In genomic region chr9:44268027-44268360, GRCm38 (mm10) we compare ENCODE assay signal across 8 mouse cellular contexts. TPM values are rescaled to one million over a fixed set of nuclear protein-coding genes. Genes with fewer than 3 reads are reported as not detected.
DNase-seq lines count a peak whose midpoint lies in the region; ATAC-seq lines count a peak whose summit lies in the region.

No protein-coding gene starts in this region.

- peak overlapping the region; percentile 44 for H3K4me3 ChIP-seq in hindbrain, embryonic 16.5 days (ENCODE audit: low read length)

- H3K27ac ChIP-seq in hindbrain, embryonic 16.5 days (ENCODE audit: low read depth, low read length) = peak overlapping the region; percentile 76

- H3K4me2 ChIP-seq in hindbrain, embryonic 16.5 days (ENCODE audit: low read length) = peak overlapping the region; percentile 72

- no peaks in the 10 kb centered on the region for H3K9me3 ChIP-seq in hindbrain, embryonic 16.5 days (ENCODE audit: control insufficient read depth, low read length)

- peak; percentile 63 for DNase-seq in WW6 (ENCODE audit: low read depth, low spot score)
- peak; percentile 77 to 86 for DNase-seq in cerebellum, postnatal 4 days (ENCODE audit: low spot score in 2 of 2)
- DNase-seq in gastrocnemius, adult 18-20 months (ENCODE audit: low spot score) = peak; percentile 87
- peak; percentile 81 for DNase-seq in left cerebral cortex, adult 18-20 months (ENCODE audit: low spot score in 2 of 2)
- peak; percentile 95 to 96 for DNase-seq in lung, postnatal 4 days
- DNase-seq in right cerebral cortex, adult 18-20 months = peak; percentile 84
- peak; percentile 88 for DNase-seq in urinary bladder, adult 2 months (ENCODE audit: low spot score)

- H3K4me1 ChIP-seq in hindbrain, embryonic 16.5 days (ENCODE audit: control insufficient read depth, insufficient read depth, low read depth, low read length) = peaks cover 13% of the 10 kb centered on the region

- peak overlapping the region; percentile 77 for H3K9ac ChIP-seq in hindbrain, embryonic 16.5 days (ENCODE audit: low read depth, low read length)

- H3K27me3 ChIP-seq in hindbrain, embryonic 16.5 days (replicated peaks; ENCODE audit: control insufficient read depth, insufficient read depth, low read length) = no peaks in the 10 kb centered on the region

- H3K36me3 ChIP-seq in hindbrain, embryonic 16.5 days (ENCODE audit: control insufficient read depth, insufficient read depth, low read length) = no peaks in the 10 kb centered on the region; the same call in 1 of the 2 replicates

- peak; percentile 85 for ATAC-seq in hindbrain, embryonic 16.5 days

- WGBS in hindbrain, embryonic 16.5 days = 8% methylated on average over 26 of the region's 28 CpGs

RNA-seq across cellular contexts. Expression of gene Nlrx1, which starts 0.4 kb away (rescaled TPM):
- 10 to 100 TPM; 21.7 to 21.8 TPM for total RNA-seq in gastrocnemius, adult 18-20 months (2021)
- 4.7 and 5.4 TPM in 2 replicates for polyA plus RNA-seq in hindbrain, embryonic 16.5 days (2015; fragmentation: Nextera tagmentation; extraction: Ambion mirVana)
- 10 to 100 TPM in 1 of 2 experiments, 1 to 10 TPM in 1; 9.0 to 10.4 TPM for total RNA-seq in left cerebral cortex, adult 18-20 months (2021)
- polyA plus RNA-seq in urinary bladder, adult 2 months (2012; rRNA removed) = 9.6 and 13.0 TPM in 2 replicates

RNA-seq across cellular contexts. Expression of gene Pdzd3, which starts 16.7 kb away (rescaled TPM):
- total RNA-seq in gastrocnemius, adult 18-20 months (2021) = 1 to 10 TPM; 1.1 to 1.4 TPM
- 0.38 and 0.40 TPM in 2 replicates for polyA plus RNA-seq in hindbrain, embryonic 16.5 days (2015; fragmentation: Nextera tagmentation; extraction: Ambion mirVana)
- under 1 TPM; 0.75 to 0.81 TPM for total RNA-seq in left cerebral cortex, adult 18-20 months (2021)
- polyA plus RNA-seq in urinary bladder, adult 2 months (2012; rRNA removed) = 0.21 and 0.24 TPM in 2 replicates

RNA-seq across cellular contexts. Expression of gene Abcg4, which starts 20.4 kb away (rescaled TPM):
- under 1 TPM; 0.32 to 0.59 TPM for total RNA-seq in gastrocnemius, adult 18-20 months (2021)
- polyA plus RNA-seq in hindbrain, embryonic 16.5 days (2015; fragmentation: Nextera tagmentation; extraction: Ambion mirVana) = 33.7 and 36.2 TPM in 2 replicates
- total RNA-seq in left cerebral cortex, adult 18-20 months (2021) = 10 to 100 TPM; 56.0 to 63.2 TPM
- 7.6 and 8.9 TPM in 2 replicates for polyA plus RNA-seq in urinary bladder, adult 2 months (2012; rRNA removed)

RNA-seq across cellular contexts. Expression of gene Ccdc153, which starts 27.5 kb away (rescaled TPM):
- total RNA-seq in gastrocnemius, adult 18-20 months (2021) = not detected
- not detected in 2 replicates for polyA plus RNA-seq in hindbrain, embryonic 16.5 days (2015; fragmentation: Nextera tagmentation; extraction: Ambion mirVana)
- 1 to 10 TPM in 1 of 2 experiments, not detected in 1; 1.8 TPM for total RNA-seq in left cerebral cortex, adult 18-20 months (2021)
- polyA plus RNA-seq in urinary bladder, adult 2 months (2012; rRNA removed) = not detected in 2 replicates

RNA-seq across cellular contexts. Expression of gene Cbl, which starts 34.1 kb away (rescaled TPM):
- 1 to 10 TPM; 7.1 to 7.5 TPM for total RNA-seq in gastrocnemius, adult 18-20 months (2021)
- 17.4 and 20.3 TPM in 2 replicates for polyA plus RNA-seq in hindbrain, embryonic 16.5 days (2015; fragmentation: Nextera tagmentation; extraction: Ambion mirVana)
- 10 to 100 TPM; 51.1 to 56.3 TPM for total RNA-seq in left cerebral cortex, adult 18-20 months (2021)
- 14.9 and 16.0 TPM in 2 replicates for polyA plus RNA-seq in urinary bladder, adult 2 months (2012; rRNA removed)

Comparison
In these comparisons a context has a peak if more than half of its experiments do, and no peak if none do; other contexts are left out.
1. Peak in every context shown above with its lines: DNase-seq, ATAC-seq, H3K4me3 ChIP-seq and H3K27ac ChIP-seq.
2. RNA of gene Abcg4, which starts 20.4 kb away (total RNA-seq): 56.0 to 63.2 TPM in left cerebral cortex, adult 18-20 months; 0.32 to 0.59 TPM in gastrocnemius, adult 18-20 months; every median in the first group is over 10 times any median in the second.